Mouse (Mus musculus): ENCODE data around the gene Gm14147. TPM values are rescaled to one million over a fixed set of nuclear protein-coding genes. Genes with fewer than 3 reads are reported as not detected.

Gene Gm14147
- total RNA-seq (2023): not detected

DNA sequence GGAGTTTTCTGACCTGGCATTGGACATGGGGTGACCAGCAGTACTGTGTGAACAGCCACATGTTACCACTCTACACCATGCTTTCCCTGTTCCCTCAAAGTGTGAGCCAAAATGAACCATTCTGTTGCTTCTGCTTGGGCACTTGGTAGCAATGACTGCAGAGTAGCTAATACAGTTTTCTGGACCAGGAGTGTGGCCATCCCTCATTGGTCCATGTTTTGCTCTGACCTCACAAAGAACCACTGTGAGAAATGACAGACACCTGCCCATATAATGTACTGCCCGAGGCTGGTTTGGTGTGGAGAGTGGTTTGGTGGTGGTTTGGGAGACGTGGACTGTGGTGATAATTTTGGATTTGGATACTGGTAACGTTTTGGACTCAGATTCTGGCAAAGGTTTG is at the start of gene Gm14147:
Gene Gm14147 (plus strand): TSS at position 301 of the 400 bp plus-strand sequence.

DNA sequence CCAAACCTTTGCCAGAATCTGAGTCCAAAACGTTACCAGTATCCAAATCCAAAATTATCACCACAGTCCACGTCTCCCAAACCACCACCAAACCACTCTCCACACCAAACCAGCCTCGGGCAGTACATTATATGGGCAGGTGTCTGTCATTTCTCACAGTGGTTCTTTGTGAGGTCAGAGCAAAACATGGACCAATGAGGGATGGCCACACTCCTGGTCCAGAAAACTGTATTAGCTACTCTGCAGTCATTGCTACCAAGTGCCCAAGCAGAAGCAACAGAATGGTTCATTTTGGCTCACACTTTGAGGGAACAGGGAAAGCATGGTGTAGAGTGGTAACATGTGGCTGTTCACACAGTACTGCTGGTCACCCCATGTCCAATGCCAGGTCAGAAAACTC is 5.8 kb upstream of the Gm14147 start, which contains the start of gene Gm14151:
Gene Gm14151 (minus strand): TSS at position 101 of the 400 bp plus-strand sequence.

Other genes with a start within 250 kb of the Gm14147 start
- gene Abhd12, start 193.5 kb upstream of the Gm14147 start, total RNA-seq (2023): 36.8 TPM
- 0.80 TPM for gene Gins1, start 192.8 kb upstream of the Gm14147 start, total RNA-seq (2023)
- gene Ninl, start 58.9 kb upstream of the Gm14147 start, total RNA-seq (2023): 0.24 TPM
- 8.6 TPM for gene Nanp, start 58.8 kb upstream of the Gm14147 start, total RNA-seq (2023)
- not detected for gene Gm14151, start 5.9 kb upstream of the Gm14147 start, total RNA-seq (2023)